Mouse (Mus musculus) intestine, embryonic 14.5 days (tissue): ENCODE data around the gene Oasl2. TPM values are rescaled to one million over a fixed set of nuclear protein-coding genes. Genes with fewer than 3 reads are reported as not detected.
"Not testable (repeated sequence)": the region's sequence is repeated elsewhere in the genome, so short reads cannot be mapped to it uniquely, and the experiment has no call there.

ENCODE experiments used
- ATAC-seq: fragments of 200-750 bp; cut with Nextera tagmentation; replicated peaks from 2 replicates; pipeline ENCODE4 v1.8.0; 2017; ENCODE audit warnings: low read depth, moderate number of reproducible peaks, moderate TSS enrichment, moderate library complexity; ENCODE audit not compliant: low FRiP score, low TSS enrichment
- DNase-seq: peaks from one replicate; pipeline ENCODE4 v3.0.0-alpha.2; 2018; ENCODE audit warnings: low spot score
- H3K27ac ChIP-seq: fragments of 300-500 bp; sonication (generic); 2 replicates; pipeline ENCODE4 v1.5.1; 2014; ENCODE audit warnings: low read depth, mild to moderate bottlenecking, control low read depth
- H3K27me3 ChIP-seq: fragments of 300-500 bp; sonication (generic); replicated peaks from 2 replicates; pipeline ENCODE4 v1.6.1; 2014; ENCODE audit warnings: low read length, control low read depth; ENCODE audit not compliant: control insufficient read depth, insufficient read depth
- H3K36me3 ChIP-seq: fragments of 300-500 bp; sonication (generic); 2 replicates; pipeline ENCODE4 v1.6.1; 2014; ENCODE audit warnings: low read length, control low read depth; ENCODE audit not compliant: control insufficient read depth, insufficient read depth
- H3K4me1 ChIP-seq: fragments of 300-500 bp; sonication (generic); replicated peaks from 2 replicates; pipeline ENCODE4 v1.6.1; 2014; ENCODE audit warnings: low read length, control low read depth, mixed read lengths; ENCODE audit not compliant: control insufficient read depth, insufficient read depth
- H3K4me2 ChIP-seq: fragments of 300-500 bp; sonication (generic); 2 replicates; pipeline ENCODE4 v1.6.1; 2014; ENCODE audit warnings: low read length
- H3K4me3 ChIP-seq: fragments of 300-500 bp; sonication (generic); 2 replicates; pipeline ENCODE4 v1.5.1; 2014; ENCODE audit warnings: low read depth, low read length, control low read depth, mixed read lengths
- H3K9ac ChIP-seq: fragments of 300-500 bp; sonication (generic); 2 replicates; pipeline ENCODE4 v1.6.1; 2014; ENCODE audit warnings: mild to moderate bottlenecking, low read length
- H3K9me3 ChIP-seq: fragments of 300-500 bp; sonication (generic); 2 replicates; pipeline ENCODE4 v1.6.1; 2016; ENCODE audit warnings: low read length, control low read depth; ENCODE audit not compliant: control insufficient read depth
- WGBS: fragments of 180-500 bp; shearing (Covaris S2); extraction: QIAGEN DNeasy Blood & Tissue Kit; methylation state at CpG from one replicate; pipeline ENCODE4 v1.1.7; 2014; 5-methylcytosine and 5-hydroxymethylcytosine counted together
- polyA plus RNA-seq: library from polyadenylated mRNA; unstranded; fragments of >200 nt; fragmentation: Nextera tagmentation; extraction: Ambion mirVana; gene quantifications from 2 replicates; pipeline ENCODE4 v1.2.1, GENCODE M21; 2014

Gene Oasl2
- polyA plus RNA-seq, 1 experiment from 2014 or later: 5.1 TPM

DNA sequence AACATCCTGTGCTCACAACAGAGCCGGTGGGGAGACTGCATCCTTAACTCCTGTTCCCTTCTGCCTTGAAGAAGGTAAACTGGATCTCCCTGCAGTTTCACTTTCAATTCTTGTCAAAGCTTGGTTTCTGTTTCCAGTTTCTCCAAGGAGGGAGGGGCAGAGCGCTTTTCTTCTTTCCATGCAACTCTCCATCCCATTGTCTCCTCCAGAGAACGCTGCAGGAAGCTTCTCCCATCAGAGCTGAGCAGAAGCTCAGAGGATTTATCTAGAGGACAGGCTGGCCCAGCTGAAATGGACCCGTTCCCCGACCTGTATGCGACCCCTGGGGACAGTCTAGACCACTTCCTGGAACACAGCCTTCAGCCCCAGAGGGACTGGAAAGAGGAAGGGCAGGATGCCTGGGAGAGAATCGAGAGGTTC lies 648 bp downstream of the Oasl2 start:
- Histone ChIP-seq H3K36me3 (no peaks in the 10 kb centered on the region), H3K4me3 (peak overlapping the region; percentile 12), H3K4me2 (peak overlapping the region; percentile 32), H3K27me3 (no peaks in the 10 kb centered on the region), H3K27ac (no peak overlapping the region; the same call in 1 of the 2 replicates), H3K9ac (no peak overlapping the region), H3K9me3 (no peaks in the 10 kb centered on the region), H3K4me1 (no peaks in the 10 kb centered on the region)
- 11% methylated on average over 7 of the region's 7 CpGs for WGBS
- peak; percentile 64 for DNase-seq
- ATAC-seq: no peak

DNA sequence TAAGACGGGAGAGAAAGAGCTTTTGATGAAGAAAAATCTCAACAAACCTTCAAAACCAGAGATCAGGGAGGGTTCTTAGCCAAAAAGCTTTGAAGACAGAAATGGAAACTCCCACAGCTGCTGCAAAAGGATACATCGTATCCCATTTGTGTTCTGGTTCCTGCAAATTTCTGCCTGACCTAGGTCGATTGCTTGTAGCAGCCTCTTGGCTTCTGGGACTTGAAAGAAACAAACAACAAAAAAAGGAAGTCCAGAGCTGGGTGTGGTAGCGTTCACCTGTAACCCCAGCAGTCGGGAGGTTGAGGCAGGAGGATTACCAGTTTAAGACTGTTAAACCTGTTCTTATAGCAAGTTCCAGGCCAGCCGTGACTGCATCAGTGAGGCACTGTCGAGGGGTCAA lies 2.1 kb downstream of the Oasl2 start:
- H3K4me1 ChIP-seq: no peaks in the 10 kb centered on the region
- 72% methylated on average over 7 of the region's 7 CpGs for WGBS
- DNase-seq (no peak), ATAC-seq (no peak)
- no peak overlapping the region for H3K4me3 ChIP-seq
- H3K27ac ChIP-seq: no peak overlapping the region
- H3K36me3 ChIP-seq: no peaks in the 10 kb centered on the region
- H3K9me3 ChIP-seq: no peaks in the 10 kb centered on the region
- no peak overlapping the region for H3K4me2 ChIP-seq
- H3K27me3 ChIP-seq: no peaks in the 10 kb centered on the region
- no peak overlapping the region for H3K9ac ChIP-seq

DNA sequence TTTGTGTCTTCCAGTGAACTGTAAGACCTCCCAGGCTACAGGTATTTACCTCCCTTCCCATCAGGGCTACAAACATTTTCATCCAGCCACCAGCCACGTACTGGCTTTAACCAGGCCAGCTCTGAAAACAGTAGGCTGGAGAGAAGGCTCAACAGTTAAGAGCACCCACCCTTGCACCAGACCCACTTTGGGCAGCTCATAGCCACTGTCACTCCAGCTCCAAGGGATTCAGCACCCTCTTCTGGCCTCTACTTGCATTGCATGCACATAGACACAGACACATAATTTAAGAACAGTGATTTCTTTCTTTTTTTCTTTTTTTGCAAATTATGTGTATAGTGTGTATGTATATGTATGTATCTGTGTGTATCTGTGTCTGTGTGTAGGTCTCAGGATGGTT lies 5.7 kb downstream of the Oasl2 start:
- Histone ChIP-seq H3K9me3 (0 out of 2 replicates have a peak, but pooled peaks cover 5% of the 10 kb centered on the region), H3K4me2 (no peak overlapping the region), H3K36me3 (no peaks in the 10 kb centered on the region), H3K9ac (no peak overlapping the region), H3K4me3 (no peak overlapping the region), H3K27me3 (no peaks in the 10 kb centered on the region), H3K4me1 (no peaks in the 10 kb centered on the region), H3K27ac (no peak overlapping the region)
- ATAC-seq: no peak
- DNase-seq: peak; percentile 71
- 62% methylated on average over 1 of the region's 1 CpGs for WGBS

DNA sequence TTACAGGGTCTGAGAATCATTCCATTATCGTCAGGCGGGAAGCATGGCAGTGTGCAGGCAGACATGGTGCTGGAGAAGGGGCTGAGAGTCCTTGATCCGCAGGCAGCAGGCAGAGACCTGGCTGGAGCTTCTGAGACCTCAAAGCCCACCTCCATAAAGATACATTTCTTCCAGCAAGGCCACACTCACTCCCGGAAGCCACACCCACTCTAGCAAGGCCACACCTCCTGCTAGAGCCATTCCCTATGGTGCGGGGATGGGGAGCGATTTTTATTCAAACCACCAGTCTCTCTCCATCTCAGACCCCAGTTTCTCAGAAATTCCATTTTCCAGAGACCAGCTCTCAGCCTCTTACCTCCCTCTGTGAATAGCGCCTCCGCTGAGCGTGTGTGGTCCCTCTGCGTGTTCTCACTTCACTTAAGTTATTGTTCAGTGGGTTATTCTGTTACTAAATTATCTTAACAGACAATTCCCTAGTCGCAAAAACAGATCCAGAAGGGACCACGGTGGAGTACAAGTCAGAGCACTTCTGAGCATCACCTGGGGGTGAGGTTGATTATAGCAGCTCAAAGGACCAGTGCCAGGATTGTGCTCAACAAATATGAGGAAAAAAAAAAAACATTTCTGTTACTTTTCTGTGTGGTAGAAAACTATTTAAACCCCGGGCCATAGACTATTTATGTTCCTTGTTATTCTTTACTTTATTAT lies 12.0 kb downstream of the Oasl2 start:
- DNase-seq (no peak), ATAC-seq (no peak)
- WGBS: 41% methylated on average over 13 of the region's 13 CpGs
- 0 out of 2 replicates have a peak, but pooled peaks cover 5% of the 10 kb centered on the region for H3K9me3 ChIP-seq
- no peaks in the 10 kb centered on the region for H3K27me3 ChIP-seq
- no peak overlapping the region for H3K4me2 ChIP-seq
- no peak overlapping the region for H3K27ac ChIP-seq
- no peaks in the 10 kb centered on the region for H3K4me1 ChIP-seq
- H3K9ac ChIP-seq: no peak overlapping the region
- no peaks in the 10 kb centered on the region for H3K36me3 ChIP-seq
- no peak overlapping the region for H3K4me3 ChIP-seq

DNA sequence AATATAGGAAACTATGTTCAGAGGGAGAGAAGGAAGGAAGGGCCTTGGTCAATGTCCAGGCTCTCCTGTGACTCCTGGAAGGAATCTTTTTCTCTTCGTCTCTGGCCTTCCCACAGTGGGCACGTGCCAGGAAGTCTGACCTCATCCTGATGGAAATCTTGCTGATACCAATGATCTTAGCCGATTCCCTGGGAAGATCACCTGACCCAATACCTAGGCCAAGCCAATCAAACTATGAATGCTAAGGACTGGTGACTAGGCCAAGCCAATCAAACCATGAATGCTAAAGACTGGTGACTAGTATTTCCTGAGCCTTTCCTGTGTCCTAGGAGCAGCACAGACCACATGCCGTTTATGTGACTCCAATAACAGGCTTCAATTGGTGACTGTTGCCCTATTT lies 16.9 kb downstream of the Oasl2 start:
- WGBS: 82% methylated on average over 4 of the region's 4 CpGs

DNA sequence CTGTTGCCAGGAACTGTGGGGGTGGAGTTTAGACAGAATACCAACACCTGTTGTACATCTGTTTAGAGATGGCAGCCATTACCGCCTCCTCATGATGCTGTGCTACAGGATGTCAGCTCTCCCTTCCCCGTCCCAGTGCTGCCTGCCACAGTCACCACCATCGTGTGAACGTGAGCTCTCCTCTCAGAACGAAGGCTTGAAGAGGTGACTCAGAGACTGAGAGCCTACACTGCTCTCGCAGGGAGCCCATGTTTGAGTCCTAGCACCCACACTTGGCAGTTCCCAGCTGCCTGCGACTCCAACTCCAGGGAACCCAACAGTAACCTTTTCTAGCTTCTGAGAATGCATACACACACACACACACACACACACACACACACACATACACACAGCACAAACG lies 18.1 kb downstream of the Oasl2 start:
- H3K27ac ChIP-seq: no peak overlapping the region
- H3K4me1 ChIP-seq: no peaks in the 10 kb centered on the region
- H3K4me3 ChIP-seq: no peak overlapping the region
- H3K9me3 ChIP-seq: no peaks in the 10 kb centered on the region
- DNase-seq (no peak), ATAC-seq (no peak)
- H3K36me3 ChIP-seq: no peaks in the 10 kb centered on the region
- H3K9ac ChIP-seq: no peak overlapping the region
- H3K4me2 ChIP-seq: no peak overlapping the region
- 59% methylated on average over 8 of the region's 8 CpGs for WGBS
- H3K27me3 ChIP-seq: no peaks in the 10 kb centered on the region

More for the DNA sequence above, 16.9 kb downstream of the Oasl2 start:
- H3K4me3 ChIP-seq: no peak overlapping the region
- no peaks in the 10 kb centered on the region for H3K9me3 ChIP-seq
- DNase-seq (no peak), ATAC-seq (no peak)
- no peaks in the 10 kb centered on the region for H3K36me3 ChIP-seq
- no peaks in the 10 kb centered on the region for H3K4me1 ChIP-seq
- no peak overlapping the region for H3K4me2 ChIP-seq
- no peak overlapping the region for H3K27ac ChIP-seq
- no peak overlapping the region for H3K9ac ChIP-seq
- H3K27me3 ChIP-seq: no peaks in the 10 kb centered on the region

DNA sequence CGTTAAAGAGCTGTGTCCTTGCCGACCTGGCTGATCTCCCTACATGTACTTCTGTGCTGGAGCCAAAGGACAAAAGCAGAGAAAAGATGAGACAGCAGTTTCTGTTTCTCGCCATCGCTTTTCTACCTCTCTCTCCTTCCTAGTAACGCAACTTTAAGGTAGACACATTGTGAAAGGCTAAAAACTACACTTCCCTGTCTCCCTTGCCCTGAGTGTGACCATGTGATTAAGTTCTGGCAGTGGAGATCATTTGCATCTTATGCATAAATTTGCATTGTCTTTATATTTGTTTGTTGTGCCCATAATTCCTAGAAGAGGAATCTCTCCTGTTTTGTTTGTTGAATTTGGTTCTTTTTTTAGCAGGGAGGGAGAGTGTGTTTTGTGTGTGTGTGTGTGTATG lies 19.1 kb downstream of the Oasl2 start:
- 76% methylated on average over 5 of the region's 5 CpGs for WGBS

DNA sequence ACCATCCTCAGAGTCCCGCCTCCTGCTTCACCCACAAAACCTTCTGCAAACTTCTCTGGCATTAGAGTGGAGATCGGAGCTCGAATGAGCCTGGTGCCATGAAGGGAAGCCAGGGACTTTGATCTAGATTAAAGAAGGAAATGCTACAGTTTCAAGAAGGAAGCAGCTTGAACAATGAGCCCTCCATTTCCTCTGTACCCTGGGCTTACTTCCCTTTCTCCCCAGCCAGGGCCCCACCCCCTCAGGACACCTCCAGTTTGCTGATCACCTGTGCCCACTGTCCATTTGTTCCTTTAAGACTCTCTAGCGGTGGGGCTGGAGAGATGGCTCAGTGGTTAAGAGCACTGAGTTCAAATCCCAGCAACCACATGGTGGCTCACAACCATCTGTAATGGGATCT lies 20.0 kb downstream of the Oasl2 start:
- H3K4me3 ChIP-seq: no peak overlapping the region
- no peaks in the 10 kb centered on the region for H3K9me3 ChIP-seq
- 85% methylated on average over 4 of the region's 4 CpGs for WGBS
- no peaks in the 10 kb centered on the region for H3K27me3 ChIP-seq
- H3K4me1 ChIP-seq: no peaks in the 10 kb centered on the region
- no peak overlapping the region for H3K4me2 ChIP-seq
- no peaks in the 10 kb centered on the region for H3K36me3 ChIP-seq
- DNase-seq (no peak), ATAC-seq (no peak)
- H3K9ac ChIP-seq: no peak overlapping the region
- H3K27ac ChIP-seq: no peak overlapping the region

More for the DNA sequence above, 19.1 kb downstream of the Oasl2 start:
- Histone ChIP-seq H3K9ac (no peak overlapping the region), H3K27me3 (no peaks in the 10 kb centered on the region), H3K4me2 (no peak overlapping the region), H3K9me3 (no peaks in the 10 kb centered on the region), H3K36me3 (no peaks in the 10 kb centered on the region), H3K4me3 (no peak overlapping the region), H3K27ac (no peak overlapping the region), H3K4me1 (no peaks in the 10 kb centered on the region)
- DNase-seq: no peak
- no peak for ATAC-seq

DNA sequence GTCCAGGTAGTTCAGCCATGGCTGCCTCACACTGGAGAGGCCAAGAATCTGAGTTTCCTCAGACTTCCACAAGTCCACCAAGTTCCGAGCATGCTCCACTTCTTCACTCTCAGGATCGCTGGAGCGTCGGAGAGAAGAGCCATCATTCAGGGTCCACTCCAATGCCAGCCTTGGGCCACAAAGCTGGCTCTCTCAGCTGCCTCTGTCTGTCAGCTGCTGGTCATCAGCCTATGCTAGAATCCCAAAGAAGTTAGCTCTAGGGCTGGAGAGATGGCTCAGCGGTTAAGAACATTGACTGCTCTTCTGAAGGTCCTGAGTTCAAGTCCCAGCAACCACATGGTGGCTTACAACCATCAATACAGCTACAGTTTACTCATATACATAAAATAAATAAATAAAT lies 20.6 kb downstream of the Oasl2 start:
- H3K9me3 ChIP-seq, H3K4me1 ChIP-seq, H3K27me3 ChIP-seq, H3K9ac ChIP-seq, H3K36me3 ChIP-seq, H3K4me3 ChIP-seq, DNase-seq, H3K27ac ChIP-seq, H3K4me2 ChIP-seq, ATAC-seq: not testable (repeated sequence)
- 93% methylated on average over 5 of the region's 5 CpGs for WGBS
